Mouse (Mus musculus) kidney, postnatal 0 days (tissue): ENCODE measurements around the gene Ctnna3. TPM values are rescaled to one million over a fixed set of nuclear protein-coding genes. Genes with fewer than 3 reads are reported as not detected.

Experiments
- ATAC-seq: fragments of 200-750 bp; cut with Nextera tagmentation; replicated peaks from 2 replicates; pipeline ENCODE4 v1.8.0; 2017; ENCODE audit warnings: low read depth, moderate number of reproducible peaks, moderate TSS enrichment, moderate library complexity; ENCODE audit not compliant: low FRiP score
- DNase-seq: peaks from one replicate; pipeline ENCODE4 v3.0.0-alpha.2; 2016; ENCODE audit warnings: low spot score
- H3K27ac ChIP-seq: fragments of 300-500 bp; sonication (generic); 2 replicates; pipeline ENCODE4 v1.5.1; 2014; ENCODE audit warnings: mild to moderate bottlenecking
- H3K27me3 ChIP-seq: fragments of 300-500 bp; sonication (generic); 2 replicates; pipeline ENCODE4 v1.6.1; 2014; ENCODE audit warnings: low read length, mixed read lengths; ENCODE audit not compliant: insufficient read depth
- H3K36me3 ChIP-seq: fragments of 300-500 bp; sonication (generic); 2 replicates; pipeline ENCODE4 v1.6.1; 2014; ENCODE audit warnings: low read length, mixed read lengths; ENCODE audit not compliant: insufficient read depth
- H3K4me1 ChIP-seq: fragments of 300-500 bp; sonication (generic); replicated peaks from 2 replicates; pipeline ENCODE4 v1.6.1; 2014; ENCODE audit warnings: antibody characterized with exemption, low read length, mixed read lengths; ENCODE audit not compliant: insufficient read depth
- H3K4me2 ChIP-seq: fragments of 300-500 bp; sonication (generic); 2 replicates; pipeline ENCODE4 v1.6.1; 2014; ENCODE audit warnings: mild to moderate bottlenecking, low read length, moderate library complexity, mixed read lengths
- H3K4me3 ChIP-seq: fragments of 300-500 bp; sonication (generic); replicated peaks from 2 replicates; pipeline ENCODE4 v1.5.1; 2014; ENCODE audit warnings: low read depth, low read length
- H3K9ac ChIP-seq: fragments of 300-500 bp; sonication (generic); 2 replicates; pipeline ENCODE4 v1.6.1; 2014; ENCODE audit warnings: low read depth, low read length
- H3K9me3 ChIP-seq: fragments of 300-500 bp; sonication (generic); replicated peaks from 2 replicates; pipeline ENCODE4 v1.6.1; 2016; ENCODE audit warnings: low read length, inconsistent platforms, mixed read lengths
- CTCF ChIP-seq: IDR thresholded peaks from 2 replicates; pipeline ENCODE4 v1.5.1; 2016; ENCODE audit warnings: antibody characterized with exemption, low read depth, mild to moderate bottlenecking, moderate library complexity
- WGBS: fragments of 180-500 bp; shearing (Covaris S2); extraction: QIAGEN DNeasy Blood & Tissue Kit; methylation state at CpG from one replicate; pipeline ENCODE4 v1.1.7; 2014; 5-methylcytosine and 5-hydroxymethylcytosine counted together
- polyA plus RNA-seq: library from polyadenylated mRNA; unstranded; fragments of >200 nt; fragmentation: Nextera tagmentation; extraction: Ambion mirVana; gene quantifications from 2 replicates; pipeline ENCODE4 v1.2.1, GENCODE M21; 2015

Gene Ctnna3
- polyA plus RNA-seq, 1 experiment from 2014 or later, result 0.32 TPM

GRCm38 (mm10) chr10:64268156-64268555 lies 838.3 kb downstream of the Ctnna3 start:
- no peak for ATAC-seq
- H3K9ac ChIP-seq, result no peak overlapping the region
- no peak overlapping the region for H3K4me2 ChIP-seq
- no peak for DNase-seq
- H3K9me3 ChIP-seq, result no peaks in the 10 kb centered on the region
- 79% methylated on average over 4 of the region's 4 CpGs for WGBS
- no peak overlapping the region for H3K4me3 ChIP-seq
- H3K27me3 ChIP-seq, result no peaks in the 10 kb centered on the region
- no peaks in the 10 kb centered on the region for H3K4me1 ChIP-seq
- TF ChIP-seq CTCF, result no peak
- H3K36me3 ChIP-seq, result no peaks in the 10 kb centered on the region
- no peak overlapping the region for H3K27ac ChIP-seq

DNA sequence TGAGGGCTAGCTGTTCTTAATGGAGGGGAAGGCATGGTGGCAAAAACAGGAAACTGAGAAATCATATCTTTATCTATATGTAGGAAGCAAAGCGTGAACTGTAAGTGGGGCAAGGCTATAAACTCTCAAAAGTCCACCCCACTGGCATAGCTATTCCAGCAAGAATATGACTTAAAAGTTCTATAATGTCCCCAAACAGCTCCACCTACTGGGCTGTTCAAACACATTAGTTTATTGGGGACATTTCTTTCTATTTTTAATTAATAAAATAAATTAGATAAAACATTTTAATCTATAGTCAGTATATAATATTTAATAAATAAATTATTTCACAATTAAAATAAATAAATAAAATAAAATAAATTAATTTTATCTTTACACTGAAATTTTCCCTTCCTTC lies 845.2 kb downstream of the Ctnna3 start:
- H3K4me1 ChIP-seq, result no peaks in the 10 kb centered on the region
- H3K9me3 ChIP-seq, result no peaks in the 10 kb centered on the region
- peak; percentile 27; the same call in 1 of the 2 replicates for TF ChIP-seq CTCF
- H3K9ac ChIP-seq, result no peak overlapping the region
- no peak overlapping the region for H3K4me2 ChIP-seq
- WGBS, result 77% methylated on average over 1 of the region's 1 CpGs
- H3K36me3 ChIP-seq, result no peaks in the 10 kb centered on the region
- no peak for ATAC-seq
- no peaks in the 10 kb centered on the region for H3K27me3 ChIP-seq
- DNase-seq, result peak; percentile 7
- no peak overlapping the region for H3K4me3 ChIP-seq
- no peak overlapping the region for H3K27ac ChIP-seq

DNA sequence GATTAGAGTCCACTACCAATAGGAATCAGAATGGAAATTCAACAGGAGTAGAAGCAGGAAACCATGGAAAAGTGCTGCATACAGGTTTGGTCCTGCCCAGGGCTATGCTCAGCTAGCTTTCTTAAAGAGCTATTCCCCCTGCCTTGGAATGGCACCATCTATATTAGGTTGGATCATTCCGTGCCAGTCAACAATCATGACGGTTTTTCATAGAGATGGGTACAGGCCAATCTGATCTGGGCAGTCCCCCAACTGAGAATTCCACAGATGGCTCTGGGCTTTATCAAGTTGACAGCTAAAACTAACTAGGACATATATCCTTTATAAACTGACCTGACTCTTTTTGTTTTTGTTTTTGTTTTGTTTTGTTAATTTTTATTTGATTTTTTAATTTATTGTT lies 848.9 kb downstream of the Ctnna3 start:
- Histone ChIP-seq H3K9me3 (no peaks in the 10 kb centered on the region), H3K27ac (no peak overlapping the region), H3K9ac (no peak overlapping the region), H3K4me3 (no peak overlapping the region), H3K4me2 (no peak overlapping the region), H3K4me1 (no peaks in the 10 kb centered on the region), H3K36me3 (no peaks in the 10 kb centered on the region), H3K27me3 (no peaks in the 10 kb centered on the region)
- no peak for TF ChIP-seq CTCF
- no peak for ATAC-seq
- WGBS, result 87% methylated on average over 2 of the region's 2 CpGs
- no peak for DNase-seq

DNA sequence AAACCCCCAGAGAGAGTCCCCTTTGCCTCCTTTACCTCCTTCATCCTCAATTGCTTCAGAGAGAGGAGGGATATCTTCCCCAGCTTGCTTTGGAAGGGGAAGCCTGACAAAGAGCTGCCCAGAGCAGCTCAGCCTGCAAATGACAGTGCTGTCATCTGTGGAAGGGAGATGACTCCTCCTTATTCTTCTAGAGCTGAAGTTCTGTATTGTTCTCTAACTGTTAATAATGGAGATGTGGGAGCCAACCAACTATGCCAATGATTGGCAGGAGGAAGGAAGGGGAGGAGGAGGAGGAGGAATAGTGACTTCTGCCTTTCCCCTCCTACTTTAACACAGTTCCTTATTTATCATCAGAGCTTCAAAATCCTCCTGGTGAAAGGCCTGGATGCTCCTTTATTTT lies 875.9 kb downstream of the Ctnna3 start:
- no peaks in the 10 kb centered on the region for H3K9me3 ChIP-seq
- no peaks in the 10 kb centered on the region for H3K4me1 ChIP-seq
- H3K9ac ChIP-seq, result no peak overlapping the region
- H3K27me3 ChIP-seq, result no peaks in the 10 kb centered on the region
- DNase-seq, result no peak
- ATAC-seq, result no peak
- H3K4me3 ChIP-seq, result no peak overlapping the region
- no peak overlapping the region for H3K4me2 ChIP-seq
- TF ChIP-seq CTCF, result no peak
- H3K36me3 ChIP-seq, result no peaks in the 10 kb centered on the region
- no peak overlapping the region for H3K27ac ChIP-seq

DNA sequence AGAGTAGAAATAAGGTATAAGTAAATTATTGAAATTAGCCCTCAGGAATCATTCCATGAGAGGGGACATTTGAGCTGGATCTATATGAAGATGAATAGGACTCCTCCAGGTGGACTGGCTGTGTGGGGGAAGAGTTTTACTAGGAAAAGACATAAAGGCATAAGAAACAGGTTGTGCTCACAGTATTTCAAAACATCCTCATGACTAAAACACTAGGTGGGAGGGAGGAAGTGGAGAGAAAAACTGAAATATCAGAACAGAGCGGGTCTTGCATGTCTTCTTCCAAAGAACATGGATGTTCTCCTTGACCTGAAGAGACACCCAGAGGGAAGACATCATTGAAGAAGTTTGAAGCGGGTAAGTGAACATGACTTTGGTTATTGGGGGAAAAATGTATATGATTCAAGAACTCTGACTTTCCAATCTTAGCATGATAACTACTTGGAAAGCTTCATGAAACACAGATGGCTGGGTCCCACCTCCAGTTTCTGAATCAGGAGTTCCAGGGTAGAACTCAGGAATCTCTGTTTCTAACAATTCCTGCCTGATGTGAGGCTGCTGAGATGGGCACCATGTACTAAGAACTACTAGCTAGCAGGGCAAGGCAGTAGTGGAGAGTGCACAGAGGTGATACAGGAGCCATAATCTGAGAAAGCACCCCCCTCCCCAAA lies 881.9 kb downstream of the Ctnna3 start:
- H3K4me2 ChIP-seq, result no peak overlapping the region
- H3K27ac ChIP-seq, result no peak overlapping the region
- no peaks in the 10 kb centered on the region for H3K9me3 ChIP-seq
- ATAC-seq, result no peak
- H3K9ac ChIP-seq, result no peak overlapping the region
- H3K4me1 ChIP-seq, result no peaks in the 10 kb centered on the region
- no peaks in the 10 kb centered on the region for H3K27me3 ChIP-seq
- WGBS, result 83% methylated on average over 2 of the region's 2 CpGs
- H3K36me3 ChIP-seq, result no peaks in the 10 kb centered on the region
- no peak for DNase-seq
- TF ChIP-seq CTCF, result no peak
- H3K4me3 ChIP-seq, result no peak overlapping the region

- H3K4me1 ChIP-seq, result no peaks in the 10 kb centered on the region
- no peak overlapping the region for H3K27ac ChIP-seq
- ATAC-seq, result no peak
- H3K36me3 ChIP-seq, result no peaks in the 10 kb centered on the region
- no peak overlapping the region for H3K4me3 ChIP-seq
- TF ChIP-seq CTCF, result no peak
- H3K9me3 ChIP-seq, result no peaks in the 10 kb centered on the region
- WGBS, result 91% methylated on average over 7 of the region's 7 CpGs
- no peak overlapping the region for H3K9ac ChIP-seq
- no peak for DNase-seq
- no peaks in the 10 kb centered on the region for H3K27me3 ChIP-seq
- no peak overlapping the region for H3K4me2 ChIP-seq
Observed at GRCm38 (mm10) chr10:64320332-64320731, 890.4 kb downstream of the Ctnna3 start.
